Mouse (Mus musculus) liver, postnatal 0 days (tissue): ENCODE measurements around the gene Efs. TPM values are rescaled to one million over a fixed set of nuclear protein-coding genes. Genes with fewer than 3 reads are reported as not detected.

ENCODE experiments used
- ATAC-seq: fragments of 200-750 bp; cut with Nextera tagmentation; 2 replicates; pipeline ENCODE4 v1.8.0; 2017; ENCODE audit warnings: mild to moderate bottlenecking, moderate library complexity
- DNase-seq: peaks from one replicate; pipeline ENCODE4 v3.0.0-alpha.2; 2016
- H3K27ac ChIP-seq: fragments of 300-500 bp; sonication (generic); 2 replicates; pipeline ENCODE4 v1.5.1; 2014; ENCODE audit warnings: antibody characterized with exemption, moderate library complexity, mild to moderate bottlenecking, low read depth
- H3K27me3 ChIP-seq: fragments of 300-500 bp; sonication (generic); 2 replicates; pipeline ENCODE4 v1.6.1; 2014; ENCODE audit warnings: low read length, control low read depth, mixed read lengths; ENCODE audit not compliant: insufficient read depth
- H3K36me3 ChIP-seq: fragments of 300-500 bp; sonication (generic); replicated peaks from 2 replicates; pipeline ENCODE4 v1.6.1; 2014; ENCODE audit warnings: mild to moderate bottlenecking, control low read depth, low read length, moderate library complexity, mixed read lengths; ENCODE audit not compliant: insufficient read depth
- H3K4me1 ChIP-seq: fragments of 300-500 bp; sonication (generic); 2 replicates; pipeline ENCODE4 v1.6.1; 2014; ENCODE audit warnings: antibody characterized with exemption, mild to moderate bottlenecking, control low read depth; ENCODE audit not compliant: insufficient read depth
- H3K4me2 ChIP-seq: fragments of 300-500 bp; sonication (generic); 2 replicates; pipeline ENCODE4 v1.6.1; 2014; ENCODE audit warnings: low read depth, mild to moderate bottlenecking, low read length, moderate library complexity, mixed read lengths
- H3K4me3 ChIP-seq: fragments of 300-500 bp; sonication (generic); 2 replicates; pipeline ENCODE4 v1.5.1; 2014; ENCODE audit warnings: low read depth, low read length
- H3K9ac ChIP-seq: fragments of 300-500 bp; sonication (generic); replicated peaks from 2 replicates; pipeline ENCODE4 v1.6.1; 2014; ENCODE audit warnings: mild to moderate bottlenecking, moderate library complexity
- H3K9me3 ChIP-seq: fragments of 300-500 bp; sonication (generic); 2 replicates; pipeline ENCODE4 v1.6.1; 2016; ENCODE audit warnings: mild to moderate bottlenecking, control low read depth, low read length, mixed read lengths
- CTCF ChIP-seq: sonication (generic); IDR thresholded peaks from 2 replicates; pipeline ENCODE4 v1.5.1; 2016; ENCODE audit warnings: antibody characterized with exemption, low read depth
- EP300 ChIP-seq: IDR thresholded peaks from 2 replicates; pipeline ENCODE4 v1.6.1; 2016; ENCODE audit warnings: antibody characterized with exemption, low read depth, mild to moderate bottlenecking
- WGBS: fragments of 180-500 bp; shearing (Covaris S2); extraction: QIAGEN DNeasy Blood & Tissue Kit; methylation state at CpG from one replicate; pipeline ENCODE4 v1.1.7; 2014; ENCODE audit not compliant: insufficient replicate concordance; 5-methylcytosine and 5-hydroxymethylcytosine counted together
- polyA plus RNA-seq: library from polyadenylated mRNA; unstranded; fragments of >200 nt; fragmentation: Nextera tagmentation; extraction: Ambion mirVana; gene quantifications from 2 replicates; pipeline ENCODE4 v1.2.1, GENCODE M21; 2015

Efs gene
- polyA plus RNA-seq, 1 experiment from 2014 or later: 0.26 TPM

- Histone ChIP-seq H3K4me2 (peak overlapping the region; percentile 66), H3K9ac (no peak overlapping the region; the same call in 1 of the 2 replicates), H3K4me3 (peak overlapping the region; percentile 37), H3K36me3 (no peaks in the 10 kb centered on the region), H3K4me1 (peaks cover 11% of the 10 kb centered on the region), H3K27me3 (peaks cover 50% of the 10 kb centered on the region), H3K27ac (no peak overlapping the region), H3K9me3 (no peaks in the 10 kb centered on the region)
- ATAC-seq (no peak), DNase-seq (no peak)
- WGBS: 2% methylated on average over 50 of the region's 58 CpGs
- TF ChIP-seq EP300: no peak
- TF ChIP-seq CTCF: no peak
Measured at GRCm38 (mm10) chr14:54926401-54927158, 654 bp upstream of the Efs start.

GRCm38 (mm10) chr14:54924641-54925348 lies 1.1 kb downstream of the Efs start:
- no peak for DNase-seq

GRCm38 (mm10) chr14:54920076-54920685 lies 5.7 kb downstream of the Efs start:
- H3K27ac ChIP-seq: no peak overlapping the region
- WGBS: 76% methylated on average over 16 of the region's 16 CpGs
- H3K4me3 ChIP-seq: no peak overlapping the region
- H3K4me1 ChIP-seq: no peaks in the 10 kb centered on the region
- H3K9ac ChIP-seq: no peak overlapping the region
- H3K4me2 ChIP-seq: no peak overlapping the region
- peaks cover 10% of the 10 kb centered on the region for H3K27me3 ChIP-seq
- no peaks in the 10 kb centered on the region for H3K36me3 ChIP-seq
- no peak for ATAC-seq
- no peak for DNase-seq
- TF ChIP-seq CTCF: no peak
- no peak for TF ChIP-seq EP300
- H3K9me3 ChIP-seq: no peaks in the 10 kb centered on the region

More at GRCm38 (mm10) chr14:54924641-54925348, 1.1 kb downstream of the Efs start:
- H3K4me3 ChIP-seq: no peak overlapping the region
- H3K36me3 ChIP-seq: no peaks in the 10 kb centered on the region
- H3K27me3 ChIP-seq: peaks cover 50% of the 10 kb centered on the region
- WGBS: 56% methylated on average over 7 of the region's 7 CpGs
- no peaks in the 10 kb centered on the region for H3K9me3 ChIP-seq
- TF ChIP-seq EP300: no peak
- TF ChIP-seq CTCF: no peak
- peaks cover 11% of the 10 kb centered on the region for H3K4me1 ChIP-seq
- ATAC-seq: peak; percentile 76
- no peak overlapping the region for H3K27ac ChIP-seq
- H3K9ac ChIP-seq: no peak overlapping the region
- no peak overlapping the region for H3K4me2 ChIP-seq

GRCm38 (mm10) chr14:54913343-54913742 lies 12.6 kb downstream of the Efs start:
- peaks cover 30% of the 10 kb centered on the region for H3K27me3 ChIP-seq
- 22% methylated on average over 10 of the region's 10 CpGs for WGBS
- H3K27ac ChIP-seq: no peak overlapping the region

GRCm38 (mm10) chr14:54912886-54913285 lies 13.0 kb downstream of the Efs start, which contains the start of gene Slc22a17:
Slc22a17 (minus strand) TSS chr14:54913132.
- H3K36me3 ChIP-seq: no peaks in the 10 kb centered on the region
- H3K4me1 ChIP-seq: peaks cover 6% of the 10 kb centered on the region
- H3K9ac ChIP-seq: peak within 1 kb of the TSS; percentile 56
- H3K27ac ChIP-seq: no peak within 1 kb of the TSS
- no peaks in the 10 kb centered on the region for H3K9me3 ChIP-seq
- H3K4me3 ChIP-seq: peak within 1 kb of the TSS; percentile 70
- peaks cover 30% of the 10 kb centered on the region for H3K27me3 ChIP-seq
- ATAC-seq (no peak), DNase-seq (peak; percentile 34)
- peak within 1 kb of the TSS; percentile 92 for H3K4me2 ChIP-seq
- under 1% methylated on average over 18 of the region's 28 CpGs for WGBS
- TF ChIP-seq CTCF (no peak), EP300 (no peak)

More at GRCm38 (mm10) chr14:54913343-54913742, 12.6 kb downstream of the Efs start:
- no peaks in the 10 kb centered on the region for H3K36me3 ChIP-seq
- no peak overlapping the region for H3K9ac ChIP-seq
- peak overlapping the region; percentile 92 for H3K4me2 ChIP-seq
- H3K4me1 ChIP-seq: peaks cover 6% of the 10 kb centered on the region
- ATAC-seq (no peak), DNase-seq (no peak)
- peak overlapping the region; percentile 70 for H3K4me3 ChIP-seq
- TF ChIP-seq CTCF: no peak
- no peaks in the 10 kb centered on the region for H3K9me3 ChIP-seq
